Mouse (Mus musculus) limb, embryonic 12.5 days (tissue): ENCODE measurements at regions not wholly inside any gene's neighbourhood (a gene's known extent, or its start where the extent isn't known, plus 50 kb on each side); places are given as distances from the start of the nearest gene placed in this dataset.

ENCODE experiments used
- ATAC-seq: fragments of 200-750 bp; cut with Nextera tagmentation; 2 replicates; pipeline ENCODE4 v1.8.0; 2017; ENCODE audit warnings: low read depth, moderate TSS enrichment; ENCODE audit not compliant: insufficient number of reproducible peaks, insufficient read depth, low FRiP score, low TSS enrichment
- H3K27ac ChIP-seq: fragments of 300-500 bp; sonication (generic); 2 replicates; pipeline ENCODE4 v1.5.1; 2016; ENCODE audit warnings: mild to moderate bottlenecking, moderate library complexity
- H3K27me3 ChIP-seq: fragments of 300-500 bp; sonication (generic); 2 replicates; pipeline ENCODE4 v1.6.1; 2016; ENCODE audit warnings: mild to moderate bottlenecking, moderate library complexity
- H3K36me3 ChIP-seq: fragments of 300-500 bp; sonication (generic); 2 replicates; pipeline ENCODE4 v1.6.1; 2016; ENCODE audit warnings: mild to moderate bottlenecking, moderate library complexity
- H3K4me1 ChIP-seq: fragments of 300-500 bp; sonication (generic); replicated peaks from 2 replicates; pipeline ENCODE4 v1.6.1; 2016
- H3K4me2 ChIP-seq: fragments of 300-500 bp; sonication (generic); 2 replicates; pipeline ENCODE4 v1.6.1; 2016; ENCODE audit warnings: mild to moderate bottlenecking, moderate library complexity
- H3K4me3 ChIP-seq: fragments of 300-500 bp; sonication (generic); replicated peaks from 2 replicates; pipeline ENCODE4 v1.5.1; 2016; ENCODE audit warnings: mild to moderate bottlenecking
- H3K9ac ChIP-seq: fragments of 300-500 bp; sonication (generic); replicated peaks from 2 replicates; pipeline ENCODE4 v1.6.1; 2016; ENCODE audit warnings: mild to moderate bottlenecking, moderate library complexity
- H3K9me3 ChIP-seq: fragments of 300-500 bp; sonication (generic); 2 replicates; pipeline ENCODE4 v1.6.1; 2016; ENCODE audit warnings: mild to moderate bottlenecking, moderate library complexity
- WGBS: fragments of 180-500 bp; shearing (Covaris S2); methylation state at CpG from one replicate; pipeline ENCODE4 v1.1.7; 2016; 5-methylcytosine and 5-hydroxymethylcytosine counted together

GRCm38 (mm10) chr16:71622664-71623063 lies 685.4 kb upstream of the Robo1 start:
- ATAC-seq, result no peak
- Histone ChIP-seq H3K9me3 (no peaks in the 10 kb centered on the region), H3K4me3 (no peak overlapping the region), H3K4me2 (no peak overlapping the region), H3K27me3 (no peaks in the 10 kb centered on the region), H3K9ac (no peak overlapping the region), H3K27ac (no peak overlapping the region), H3K36me3 (no peaks in the 10 kb centered on the region), H3K4me1 (no peaks in the 10 kb centered on the region)
- WGBS, result 89% methylated on average over 8 of the region's 8 CpGs

GRCm38 (mm10) chr16:71640361-71640760 lies 667.7 kb upstream of the Robo1 start:
- Histone ChIP-seq H3K4me1 (no peaks in the 10 kb centered on the region), H3K27me3 (no peaks in the 10 kb centered on the region), H3K9me3 (no peaks in the 10 kb centered on the region), H3K36me3 (no peaks in the 10 kb centered on the region), H3K27ac (no peak overlapping the region), H3K9ac (no peak overlapping the region), H3K4me2 (no peak overlapping the region), H3K4me3 (no peak overlapping the region)
- 86% methylated on average over 2 of the region's 2 CpGs for WGBS
- ATAC-seq, result no peak

DNA sequence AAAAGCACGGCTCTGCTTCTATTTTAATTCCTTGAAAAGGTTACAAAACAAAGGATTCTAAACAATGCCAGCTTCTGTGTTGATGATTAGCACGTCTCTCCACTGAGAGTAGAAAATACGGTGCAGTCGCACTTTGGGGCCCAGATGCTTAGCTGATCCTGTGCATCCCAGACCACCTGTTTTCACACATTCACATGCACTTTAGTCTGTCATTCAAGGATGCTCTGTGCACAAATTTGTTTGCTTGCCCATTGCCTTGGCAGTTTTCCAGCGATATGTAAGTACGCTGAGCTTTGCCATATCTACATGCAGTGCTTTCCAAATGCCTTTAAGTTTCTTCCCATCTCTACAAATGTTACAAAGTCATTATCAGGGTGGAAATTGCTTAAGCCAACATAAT lies 664.9 kb upstream of the Robo1 start:
- Histone ChIP-seq H3K4me1 (no peaks in the 10 kb centered on the region), H3K27me3 (no peaks in the 10 kb centered on the region), H3K27ac (no peak overlapping the region), H3K9ac (no peak overlapping the region), H3K4me2 (no peak overlapping the region), H3K4me3 (no peak overlapping the region), H3K36me3 (no peaks in the 10 kb centered on the region), H3K9me3 (no peaks in the 10 kb centered on the region)
- ATAC-seq, result no peak
- 79% methylated on average over 6 of the region's 6 CpGs for WGBS

DNA sequence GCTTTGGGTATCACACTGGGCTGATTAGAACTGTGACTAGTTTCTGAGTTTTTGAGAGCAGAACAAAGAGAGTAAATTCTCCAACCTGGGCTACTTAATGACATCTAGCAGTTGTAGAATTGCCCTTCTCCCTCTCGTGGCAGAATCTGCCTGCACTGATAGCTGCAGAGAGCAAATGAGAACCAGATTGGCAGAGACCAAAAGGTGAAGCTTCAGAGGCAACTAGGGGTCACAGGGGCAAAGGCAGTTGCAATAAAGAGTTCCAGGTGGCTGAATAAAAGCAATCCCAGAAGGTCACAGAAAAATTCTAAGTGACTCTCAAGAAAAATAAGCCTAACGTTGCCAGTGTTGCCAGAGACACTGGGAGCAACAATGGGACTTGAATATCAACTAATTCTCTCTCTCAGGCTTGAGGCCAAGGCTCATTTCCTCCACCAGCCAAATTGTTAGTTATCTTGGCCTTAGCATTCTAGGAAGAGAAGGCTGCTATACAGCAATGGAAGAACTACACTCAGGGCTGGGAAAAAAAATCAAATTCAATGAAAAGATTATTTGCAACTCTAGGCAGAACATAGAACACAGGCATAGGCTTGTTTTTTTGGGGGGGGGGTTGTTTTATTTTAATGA lies 629.9 kb upstream of the Robo1 start:
- ATAC-seq, result no peak
- Histone ChIP-seq H3K27ac (no peak overlapping the region), H3K36me3 (no peaks in the 10 kb centered on the region), H3K27me3 (no peaks in the 10 kb centered on the region), H3K4me2 (no peak overlapping the region), H3K9me3 (no peaks in the 10 kb centered on the region), H3K9ac (no peak overlapping the region), H3K4me3 (no peak overlapping the region), H3K4me1 (peaks cover 6% of the 10 kb centered on the region)
- WGBS, result 4% methylated on average over 2 of the region's 2 CpGs

- no peak overlapping the region for H3K4me2 ChIP-seq
- no peak overlapping the region for H3K9ac ChIP-seq
- ATAC-seq, result no peak
- H3K27ac ChIP-seq, result no peak overlapping the region
- H3K9me3 ChIP-seq, result no peaks in the 10 kb centered on the region
- H3K4me1 ChIP-seq, result no peaks in the 10 kb centered on the region
- H3K36me3 ChIP-seq, result no peaks in the 10 kb centered on the region
- 30% methylated on average over 4 of the region's 4 CpGs for WGBS
- H3K27me3 ChIP-seq, result no peaks in the 10 kb centered on the region
- no peak overlapping the region for H3K4me3 ChIP-seq
These were observed 614.6 kb upstream of the Robo1 start for GRCm38 (mm10) chr16:71693464-71693863.

DNA sequence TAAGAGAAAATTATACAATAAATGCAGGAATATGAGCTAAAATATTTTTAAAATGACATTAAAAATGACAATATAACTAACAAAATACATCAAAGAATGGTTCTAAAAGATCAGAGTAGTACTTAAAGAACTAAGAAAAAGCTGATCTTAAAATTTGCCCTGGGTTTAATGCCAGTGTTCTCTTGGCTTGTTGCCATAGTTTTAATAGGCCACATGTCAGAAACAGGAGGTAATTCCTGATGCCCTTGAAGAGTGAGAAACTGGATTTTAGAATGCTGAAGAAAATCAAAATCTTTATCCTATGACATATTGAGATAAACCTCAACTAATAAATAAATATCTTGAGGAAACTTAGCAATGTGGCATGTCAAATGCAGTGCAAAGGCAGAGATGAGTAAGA lies 602.3 kb upstream of the Robo1 start:
- no peak overlapping the region for H3K27ac ChIP-seq
- H3K4me1 ChIP-seq, result no peaks in the 10 kb centered on the region
- no peaks in the 10 kb centered on the region for H3K27me3 ChIP-seq
- H3K9ac ChIP-seq, result no peak overlapping the region
- no peak overlapping the region for H3K4me2 ChIP-seq
- no peak overlapping the region for H3K4me3 ChIP-seq
- no peak for ATAC-seq
- H3K36me3 ChIP-seq, result no peaks in the 10 kb centered on the region
- no peaks in the 10 kb centered on the region for H3K9me3 ChIP-seq

DNA sequence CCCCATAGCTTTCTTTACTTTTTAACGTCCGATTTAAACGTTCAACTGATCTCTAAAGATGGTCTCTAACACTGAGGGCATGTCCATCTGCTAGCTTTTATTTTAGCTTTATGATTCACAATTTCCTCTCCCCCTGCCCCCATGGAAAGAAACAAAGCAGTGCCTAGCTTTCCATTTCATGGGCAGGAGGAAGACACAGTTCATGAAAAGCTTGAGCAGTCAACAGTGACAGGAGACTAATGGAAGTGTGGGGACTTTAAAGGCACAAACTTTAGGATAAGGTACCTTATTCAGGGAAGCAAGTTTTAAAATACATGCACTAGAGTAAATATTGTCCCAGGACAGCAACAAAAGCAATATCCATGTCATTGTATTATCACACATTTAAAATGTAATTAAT lies 598.4 kb upstream of the Robo1 start:
- Histone ChIP-seq H3K9ac (no peak overlapping the region), H3K4me1 (no peaks in the 10 kb centered on the region), H3K4me3 (no peak overlapping the region), H3K9me3 (no peaks in the 10 kb centered on the region), H3K36me3 (no peaks in the 10 kb centered on the region), H3K27me3 (no peaks in the 10 kb centered on the region), H3K27ac (no peak overlapping the region), H3K4me2 (no peak overlapping the region)
- WGBS, result 84% methylated on average over 3 of the region's 3 CpGs
- ATAC-seq, result no peak

DNA sequence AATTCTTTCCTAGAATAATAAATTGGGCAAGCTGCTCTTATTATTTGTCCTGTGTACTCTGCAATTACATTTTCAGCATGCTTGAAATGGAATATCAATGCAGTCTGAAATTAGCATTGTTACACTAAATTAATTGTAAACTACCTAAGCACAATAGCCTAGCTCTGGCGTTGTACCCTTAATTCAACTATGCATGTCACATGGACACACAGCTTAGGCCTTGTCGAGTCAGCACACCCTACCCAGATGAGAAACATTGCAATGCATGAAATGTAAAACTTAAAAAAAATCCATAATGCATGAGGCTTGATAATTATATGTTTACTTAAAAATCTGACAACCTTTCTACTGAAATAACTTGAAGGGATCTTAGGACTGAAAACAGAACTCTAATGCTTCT lies 596.2 kb upstream of the Robo1 start:
- no peaks in the 10 kb centered on the region for H3K9me3 ChIP-seq
- H3K36me3 ChIP-seq, result no peaks in the 10 kb centered on the region
- WGBS, result 82% methylated on average over 2 of the region's 2 CpGs
- no peak overlapping the region for H3K4me3 ChIP-seq
- no peak overlapping the region for H3K27ac ChIP-seq
- no peak overlapping the region for H3K4me2 ChIP-seq
- H3K4me1 ChIP-seq, result no peaks in the 10 kb centered on the region
- H3K9ac ChIP-seq, result no peak overlapping the region
- ATAC-seq, result no peak
- H3K27me3 ChIP-seq, result no peaks in the 10 kb centered on the region

GRCm38 (mm10) chr16:71717207-71717606 lies 590.9 kb upstream of the Robo1 start:
- no peak for ATAC-seq
- H3K4me2 ChIP-seq, result no peak overlapping the region

GRCm38 (mm10) chr16:71724898-71725297 lies 583.2 kb upstream of the Robo1 start:
- H3K36me3 ChIP-seq, result no peaks in the 10 kb centered on the region
- H3K27ac ChIP-seq, result no peak overlapping the region
- WGBS, result 87% methylated on average over 2 of the region's 2 CpGs
- H3K27me3 ChIP-seq, result no peaks in the 10 kb centered on the region
- no peak overlapping the region for H3K9ac ChIP-seq
- no peak overlapping the region for H3K4me3 ChIP-seq
- H3K4me2 ChIP-seq, result no peak overlapping the region
- no peaks in the 10 kb centered on the region for H3K4me1 ChIP-seq
- H3K9me3 ChIP-seq, result no peaks in the 10 kb centered on the region
- no peak for ATAC-seq

More at GRCm38 (mm10) chr16:71717207-71717606, 590.9 kb upstream of the Robo1 start:
- H3K27ac ChIP-seq, result no peak overlapping the region
- no peak overlapping the region for H3K9ac ChIP-seq
- no peaks in the 10 kb centered on the region for H3K27me3 ChIP-seq
- 50% methylated on average over 3 of the region's 3 CpGs for WGBS
- no peaks in the 10 kb centered on the region for H3K36me3 ChIP-seq
- H3K4me3 ChIP-seq, result no peak overlapping the region
- no peaks in the 10 kb centered on the region for H3K4me1 ChIP-seq
- no peaks in the 10 kb centered on the region for H3K9me3 ChIP-seq

DNA sequence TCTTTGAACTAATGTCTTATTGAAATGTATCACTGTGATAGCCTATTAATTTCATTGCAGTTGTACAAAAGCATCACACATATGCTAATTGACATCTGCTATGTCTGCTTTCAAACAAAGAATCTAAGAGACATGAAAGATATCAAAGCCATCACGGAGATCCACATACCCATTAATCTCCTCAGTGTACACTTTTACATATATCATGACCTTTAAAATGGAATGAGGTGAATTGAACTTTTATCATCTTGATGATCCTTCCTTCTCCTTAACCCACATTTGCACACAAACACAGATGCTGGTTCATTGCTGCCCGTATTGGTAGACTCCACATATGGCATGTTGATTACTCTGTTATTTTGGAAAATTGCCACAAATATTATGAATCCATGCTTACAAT lies 570.2 kb upstream of the Robo1 start:
- H3K4me3 ChIP-seq, result no peak overlapping the region
- H3K4me1 ChIP-seq, result no peaks in the 10 kb centered on the region
- no peaks in the 10 kb centered on the region for H3K9me3 ChIP-seq
- H3K36me3 ChIP-seq, result no peaks in the 10 kb centered on the region
- no peak overlapping the region for H3K27ac ChIP-seq
- WGBS, result 92% methylated on average over 2 of the region's 2 CpGs
- no peak overlapping the region for H3K9ac ChIP-seq
- no peak overlapping the region for H3K4me2 ChIP-seq
- no peaks in the 10 kb centered on the region for H3K27me3 ChIP-seq
- no peak for ATAC-seq

GRCm38 (mm10) chr16:71739104-71739503 lies 569.0 kb upstream of the Robo1 start:
- Histone ChIP-seq H3K9me3 (no peaks in the 10 kb centered on the region), H3K27ac (no peak overlapping the region), H3K36me3 (no peaks in the 10 kb centered on the region), H3K27me3 (no peaks in the 10 kb centered on the region), H3K9ac (no peak overlapping the region), H3K4me2 (no peak overlapping the region), H3K4me1 (no peaks in the 10 kb centered on the region), H3K4me3 (no peak overlapping the region)
- 86% methylated on average over 5 of the region's 5 CpGs for WGBS
- no peak for ATAC-seq
